Mouse (Mus musculus) G1E (cell line): ENCODE measurements around the gene Gm3298. TPM values are rescaled to one million over a fixed set of nuclear protein-coding genes. Genes with fewer than 3 reads are reported as not detected.
"Not testable (repeated sequence)": the region's sequence is repeated elsewhere in the genome, so short reads cannot be mapped to it uniquely, and the experiment has no call there.

ENCODE experiments used
- ATAC-seq: 2 replicates; pipeline ENCODE4 v1.8.0; 2016; ENCODE audit warnings: mild to moderate bottlenecking; ENCODE audit not compliant: insufficient number of reproducible peaks, poor library complexity, low FRiP score, severe bottlenecking; ENCODE audit errors: extremely low read depth
- DNase-seq: peaks from one replicate; pipeline ENCODE4 v3.0.0; 2012; ENCODE audit warnings: low spot score
- H3K27me3 ChIP-seq: 2 replicates; pipeline ENCODE4 v1.6.1; 2012; ENCODE audit warnings: mild to moderate bottlenecking, low read length, inconsistent platforms; ENCODE audit not compliant: insufficient read depth
- H3K36me3 ChIP-seq: replicated peaks from 2 replicates; pipeline ENCODE3; 2012; ENCODE audit warnings: mild to moderate bottlenecking, inconsistent platforms
- H3K4me1 ChIP-seq: 2 replicates; pipeline ENCODE4 v1.6.1; 2012; ENCODE audit warnings: low read depth, low read length, inconsistent platforms, mixed read lengths; ENCODE audit not compliant: insufficient read depth
- H3K4me3 ChIP-seq: 2 replicates; pipeline ENCODE4 v1.5.1; 2012; ENCODE audit warnings: low read depth, mild to moderate bottlenecking, inconsistent platforms, low read length, moderate library complexity, mixed read lengths
- H3K9me3 ChIP-seq: replicated peaks from 2 replicates; pipeline ENCODE4 v1.6.1; 2012; ENCODE audit warnings: inconsistent platforms
- polyA plus RNA-seq: library from polyadenylated mRNA; stranded (reverse); fragments of >175 nt; gene quantifications from 2 replicates; pipeline ENCODE4 v1.2.3, GENCODE M21; 2012
- total RNA-seq, 2 experiments: library from RNA; stranded (forward) in 1 of 2; stranded (reverse) in 1 of 2; fragments of 200-1000 nt in 1 of 2; fragments of >200 nt in 1 of 2; fragmentation: Nextera tagmentation in 1 of 2; gene quantifications; 2 replicates each; pipeline ENCODE4 v1.2.3; 2014 to 2017

Gm3298 gene
- total RNA-seq (2014; fragmentation: Nextera tagmentation) (not detected in 2 replicates), total RNA-seq (2017) (not detected in 2 replicates), polyA plus RNA-seq (not detected in 2 replicates)

- H3K4me3 ChIP-seq, H3K36me3 ChIP-seq, H3K9me3 ChIP-seq, H3K4me1 ChIP-seq, DNase-seq, H3K27me3 ChIP-seq, ATAC-seq: not testable (repeated sequence)
Measured at GRCm38 (mm10) chr14:5015591-5015990, at the start of gene Gm3298. TSS of gene Gm3298 (plus strand) at chr14:5015891.

GRCm38 (mm10) chr14:4983635-4984034, 32.1 kb upstream of the Gm3298 start, which contains the start of gene Gm8297:
TSS of gene Gm8297 (plus strand) at chr14:4983935.
- H3K27me3 ChIP-seq, H3K4me1 ChIP-seq, H3K9me3 ChIP-seq, H3K4me3 ChIP-seq, DNase-seq, H3K36me3 ChIP-seq, ATAC-seq: not testable (repeated sequence)

- ATAC-seq, H3K36me3 ChIP-seq, H3K9me3 ChIP-seq, H3K27me3 ChIP-seq, H3K4me1 ChIP-seq, H3K4me3 ChIP-seq, DNase-seq: not testable (repeated sequence)
Measured at GRCm38 (mm10) chr14:5050329-5050728, 34.6 kb downstream of the Gm3298 start, which contains the start of gene 4930555G01Rik. TSS of gene 4930555G01Rik (plus strand) at chr14:5050629.

Other genes starting within 250 kb of the Gm3298 start
- gene Gm9602, start 239.6 kb upstream of the Gm3298 start, total RNA-seq (2014; fragmentation: Nextera tagmentation), result not detected in 2 replicates
- gene Gm9602, start 239.6 kb upstream of the Gm3298 start, total RNA-seq (2017), result 0.12 and 0.60 TPM in 2 replicates
- not detected in 2 replicates for gene Gm9602, start 239.6 kb upstream of the Gm3298 start, polyA plus RNA-seq
- gene Gm3269, start 177.8 kb upstream of the Gm3298 start, total RNA-seq (2014; fragmentation: Nextera tagmentation), result not detected in 2 replicates
- gene Gm3269, start 177.8 kb upstream of the Gm3298 start, total RNA-seq (2017), result not detected in 2 replicates
- gene Gm3269, start 177.8 kb upstream of the Gm3298 start, polyA plus RNA-seq, result not detected in 2 replicates
- gene Gm3264, start 160.3 kb upstream of the Gm3298 start, total RNA-seq (2014; fragmentation: Nextera tagmentation), result not detected in 2 replicates
- gene Gm3264, start 160.3 kb upstream of the Gm3298 start, total RNA-seq (2017), result not detected in 2 replicates
- gene Gm3264, start 160.3 kb upstream of the Gm3298 start, polyA plus RNA-seq, result not detected in 2 replicates
- not detected in 2 replicates for gene Gm3278, start 123.5 kb upstream of the Gm3298 start, total RNA-seq (2014; fragmentation: Nextera tagmentation)
- 0.12 TPM in 1 of 2 replicates, not detected in the other for gene Gm3278, start 123.5 kb upstream of the Gm3298 start, total RNA-seq (2017)
- gene Gm3278, start 123.5 kb upstream of the Gm3298 start, polyA plus RNA-seq, result not detected in 2 replicates
- not detected in 2 replicates for gene Gm8297, start 32.0 kb upstream of the Gm3298 start, total RNA-seq (2014; fragmentation: Nextera tagmentation)
- 0.23 and 0.44 TPM in 2 replicates for gene Gm8297, start 32.0 kb upstream of the Gm3298 start, total RNA-seq (2017)
- not detected in 2 replicates for gene Gm8297, start 32.0 kb upstream of the Gm3298 start, polyA plus RNA-seq
- not detected in 2 replicates for gene 4930555G01Rik, start 34.7 kb downstream of the Gm3298 start, total RNA-seq (2014; fragmentation: Nextera tagmentation)
- 0.33 TPM in 1 of 2 replicates, not detected in the other for gene 4930555G01Rik, start 34.7 kb downstream of the Gm3298 start, total RNA-seq (2017)
- gene 4930555G01Rik, start 34.7 kb downstream of the Gm3298 start, polyA plus RNA-seq, result not detected in 2 replicates
- gene Gm8281, start 55.1 kb downstream of the Gm3298 start, total RNA-seq (2014; fragmentation: Nextera tagmentation), result not detected in 2 replicates
- gene Gm8281, start 55.1 kb downstream of the Gm3298 start, total RNA-seq (2017), result not detected in 2 replicates
- not detected in 2 replicates for gene Gm8281, start 55.1 kb downstream of the Gm3298 start, polyA plus RNA-seq
- gene Gm8279, start 115.6 kb downstream of the Gm3298 start, total RNA-seq (2014; fragmentation: Nextera tagmentation), result not detected in 2 replicates
- 0.17 TPM in 1 of 2 replicates, not detected in the other for gene Gm8279, start 115.6 kb downstream of the Gm3298 start, total RNA-seq (2017)
- gene Gm8279, start 115.6 kb downstream of the Gm3298 start, polyA plus RNA-seq, result not detected in 2 replicates
- gene Gm3317, start 148.6 kb downstream of the Gm3298 start, total RNA-seq (2014; fragmentation: Nextera tagmentation), result not detected in 2 replicates
- not detected in 2 replicates for gene Gm3317, start 148.6 kb downstream of the Gm3298 start, total RNA-seq (2017)
- gene Gm3317, start 148.6 kb downstream of the Gm3298 start, polyA plus RNA-seq, result not detected in 2 replicates
- gene Gm8271, start 169.9 kb downstream of the Gm3298 start, total RNA-seq (2014; fragmentation: Nextera tagmentation), result not detected in 2 replicates
- gene Gm8271, start 169.9 kb downstream of the Gm3298 start, total RNA-seq (2017), result 0.11 TPM in 1 of 2 replicates, not detected in the other
- not detected in 2 replicates for gene Gm8271, start 169.9 kb downstream of the Gm3298 start, polyA plus RNA-seq
- not detected in 2 replicates for gene Gm3526, start 244.7 kb downstream of the Gm3298 start, total RNA-seq (2014; fragmentation: Nextera tagmentation)
- 0.12 and 0.16 TPM in 2 replicates for gene Gm3526, start 244.7 kb downstream of the Gm3298 start, total RNA-seq (2017)
- gene Gm3526, start 244.7 kb downstream of the Gm3298 start, polyA plus RNA-seq, result not detected in 2 replicates